Mouse (Mus musculus): ENCODE results near the gene Derl2. TPM values are rescaled to one million over a fixed set of nuclear protein-coding genes. Genes with fewer than 3 reads are reported as not detected.
A peak's percentile ranks its signal among the peaks of the same experiment; 100 is the strongest.

Gene Derl2
- 49.5 and 51.6 TPM in 2 replicates for polyA plus RNA-seq (2014; fragmentation: Nextera tagmentation; extraction: Ambion mirVana)

DNA sequence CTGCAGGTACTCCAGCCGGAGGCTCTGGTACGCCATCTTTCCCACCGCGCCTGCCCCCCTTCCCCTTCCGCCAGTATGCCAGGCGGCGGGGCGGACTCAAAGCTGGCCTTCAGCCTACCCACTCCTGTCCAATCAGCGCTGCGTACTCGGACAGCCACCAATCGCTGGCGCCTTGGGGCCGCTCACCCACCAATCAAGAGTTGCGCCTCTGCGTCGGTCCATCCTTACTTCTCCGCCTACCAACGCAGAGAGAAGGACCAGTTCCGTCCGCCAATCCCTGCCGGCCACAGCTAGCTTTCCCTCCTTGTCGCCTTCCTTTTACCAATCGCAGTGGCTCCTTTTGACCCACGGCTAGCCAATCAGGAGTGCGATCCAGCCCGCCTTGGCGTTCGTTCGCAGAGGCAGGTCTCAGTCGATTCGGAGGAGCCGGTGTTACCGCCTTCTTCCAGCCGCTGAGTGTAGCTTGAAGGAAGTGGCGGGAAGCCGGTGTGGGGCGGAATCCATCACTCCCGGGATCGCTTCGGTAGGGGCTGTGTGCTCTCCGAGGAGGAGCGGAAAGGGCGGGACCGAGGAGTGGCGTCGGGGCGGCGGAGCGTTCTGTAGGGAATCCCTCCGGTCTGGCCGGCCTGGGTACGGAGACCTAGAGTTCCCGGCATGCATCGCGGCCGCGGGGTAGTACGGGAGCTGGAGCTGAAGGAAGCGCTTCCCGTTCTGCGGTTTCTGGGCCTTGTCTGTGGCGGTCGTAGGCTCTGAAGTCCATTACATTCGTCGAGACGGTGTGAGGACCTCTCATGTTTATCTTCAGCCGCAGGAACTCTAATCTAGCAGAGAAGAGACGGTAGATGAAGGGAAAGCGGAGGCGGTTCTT lies at the start of gene Derl2, which contains the start of gene Mis12:
Gene Derl2, minus strand, starts transcription at position 641 of the 868 bp plus-strand sequence.
Gene Mis12, plus strand, starts transcription at position 411 of the 868 bp plus-strand sequence.
- ATAC-seq (replicated peaks; ENCODE audit: low FRiP score) (peak; percentile 99), DNase-seq (ENCODE audit: low spot score) (peak; percentile 95)
- peaks cover 3% of the 10 kb centered on the region; the same call in 1 of the 2 replicates for H3K36me3 ChIP-seq (ENCODE audit: control insufficient read depth, insufficient read depth, low read length)
- H3K9ac ChIP-seq (ENCODE audit: low read depth, low read length) = peak within 1 kb of the TSS; percentile 90
- H3K9me3 ChIP-seq (ENCODE audit: control insufficient read depth, low read length) = no peaks in the 10 kb centered on the region
- H3K27ac ChIP-seq (ENCODE audit: low read depth, low read length) = peak within 1 kb of the TSS; percentile 95
- peaks cover 10% of the 10 kb centered on the region; the same call in 1 of the 2 replicates for H3K4me1 ChIP-seq (replicated peaks; ENCODE audit: control insufficient read depth, insufficient read depth, low read length)
- under 1% methylated on average over 71 of the region's 71 CpGs for WGBS
- peak within 1 kb of the TSS; percentile 90 for H3K4me3 ChIP-seq (ENCODE audit: low read depth, low read length)
- H3K4me2 ChIP-seq = peak within 1 kb of the TSS; percentile 83
- H3K27me3 ChIP-seq (replicated peaks; ENCODE audit: control insufficient read depth, insufficient read depth, low read length) = no peaks in the 10 kb centered on the region

DNA sequence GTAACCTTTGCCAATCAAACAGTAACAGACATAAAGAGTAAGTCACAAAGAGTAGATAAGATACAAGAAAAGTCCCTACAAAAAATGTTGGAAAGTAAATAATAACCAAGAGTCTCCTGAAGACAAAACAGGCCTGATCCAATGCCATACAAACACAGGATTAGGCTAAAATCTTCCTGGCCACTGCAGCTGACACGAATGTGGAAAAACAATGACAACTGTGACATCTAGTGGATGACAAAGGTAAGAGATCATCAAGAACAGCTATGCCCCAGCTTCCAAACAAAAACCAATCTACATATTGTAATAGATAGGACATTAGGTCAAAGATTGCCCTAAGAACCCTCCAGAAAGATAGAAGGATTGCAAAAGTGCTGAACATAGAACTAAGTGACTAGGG lies 32.9 kb upstream of the Derl2 start:
- Histone ChIP-seq H3K4me2 (no peak overlapping the region), H3K27ac (ENCODE audit: low read depth, low read length) (no peak overlapping the region), H3K4me1 (replicated peaks; ENCODE audit: control insufficient read depth, insufficient read depth, low read length) (no peaks in the 10 kb centered on the region), H3K27me3 (replicated peaks; ENCODE audit: control insufficient read depth, insufficient read depth, low read length) (no peaks in the 10 kb centered on the region), H3K9ac (ENCODE audit: low read depth, low read length) (no peak overlapping the region), H3K4me3 (ENCODE audit: low read depth, low read length) (no peak overlapping the region), H3K9me3 (ENCODE audit: control insufficient read depth, low read length) (no peaks in the 10 kb centered on the region), H3K36me3 (ENCODE audit: control insufficient read depth, insufficient read depth, low read length) (no peaks in the 10 kb centered on the region)
- ATAC-seq (replicated peaks; ENCODE audit: low FRiP score) (no peak), DNase-seq (ENCODE audit: low spot score) (no peak)
- 3% methylated on average over 1 of the region's 1 CpGs for WGBS

DNA sequence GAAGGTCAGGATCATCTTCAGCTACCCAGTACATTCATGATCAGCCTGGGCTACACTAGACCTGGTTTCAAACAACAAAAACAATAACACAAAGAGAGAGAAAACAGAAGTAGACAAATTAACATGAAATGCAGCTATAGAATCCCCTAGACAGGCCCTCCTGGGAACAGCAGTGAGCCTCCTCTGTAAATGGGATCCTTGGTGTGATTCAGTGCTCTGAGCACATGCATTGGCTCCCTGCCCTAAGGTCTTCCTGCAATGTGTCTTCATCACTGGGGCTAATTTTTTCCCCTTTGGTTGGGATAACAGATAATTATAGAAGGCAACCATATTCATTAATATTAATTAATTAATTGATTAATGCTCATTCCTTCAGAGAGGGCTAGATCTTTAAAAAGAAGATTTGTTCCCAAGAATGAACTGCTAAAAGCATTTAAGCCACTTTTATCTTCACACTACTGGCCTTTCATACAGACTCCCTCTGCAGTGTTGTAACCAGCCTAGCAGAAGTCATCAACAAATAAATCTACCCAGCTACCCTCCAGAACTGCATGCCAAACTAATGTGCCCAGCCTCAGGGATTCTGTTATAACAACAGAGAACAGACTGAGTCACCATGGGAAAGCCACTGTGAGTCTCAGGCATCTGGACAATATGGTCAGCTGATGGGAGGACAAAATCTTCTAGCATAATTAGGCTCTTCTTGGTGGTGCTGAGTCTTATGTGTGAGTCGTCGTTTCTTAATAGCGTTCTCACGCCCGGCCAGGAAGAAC lies 20.1 kb upstream of the Derl2 start:
- no peak overlapping the region for H3K4me3 ChIP-seq (ENCODE audit: low read depth, low read length)
- no peaks in the 10 kb centered on the region for H3K4me1 ChIP-seq (replicated peaks; ENCODE audit: control insufficient read depth, insufficient read depth, low read length)
- DNase-seq (ENCODE audit: low spot score) (no peak), ATAC-seq (replicated peaks; ENCODE audit: low FRiP score) (no peak)
- no peaks in the 10 kb centered on the region for H3K36me3 ChIP-seq (ENCODE audit: control insufficient read depth, insufficient read depth, low read length)
- 97% methylated on average over 5 of the region's 5 CpGs for WGBS
- H3K9me3 ChIP-seq (ENCODE audit: control insufficient read depth, low read length) = no peaks in the 10 kb centered on the region
- H3K27ac ChIP-seq (ENCODE audit: low read depth, low read length) = no peak overlapping the region
- no peak overlapping the region for H3K4me2 ChIP-seq
- no peaks in the 10 kb centered on the region for H3K27me3 ChIP-seq (replicated peaks; ENCODE audit: control insufficient read depth, insufficient read depth, low read length)
- no peak overlapping the region for H3K9ac ChIP-seq (ENCODE audit: low read depth, low read length)

DNA sequence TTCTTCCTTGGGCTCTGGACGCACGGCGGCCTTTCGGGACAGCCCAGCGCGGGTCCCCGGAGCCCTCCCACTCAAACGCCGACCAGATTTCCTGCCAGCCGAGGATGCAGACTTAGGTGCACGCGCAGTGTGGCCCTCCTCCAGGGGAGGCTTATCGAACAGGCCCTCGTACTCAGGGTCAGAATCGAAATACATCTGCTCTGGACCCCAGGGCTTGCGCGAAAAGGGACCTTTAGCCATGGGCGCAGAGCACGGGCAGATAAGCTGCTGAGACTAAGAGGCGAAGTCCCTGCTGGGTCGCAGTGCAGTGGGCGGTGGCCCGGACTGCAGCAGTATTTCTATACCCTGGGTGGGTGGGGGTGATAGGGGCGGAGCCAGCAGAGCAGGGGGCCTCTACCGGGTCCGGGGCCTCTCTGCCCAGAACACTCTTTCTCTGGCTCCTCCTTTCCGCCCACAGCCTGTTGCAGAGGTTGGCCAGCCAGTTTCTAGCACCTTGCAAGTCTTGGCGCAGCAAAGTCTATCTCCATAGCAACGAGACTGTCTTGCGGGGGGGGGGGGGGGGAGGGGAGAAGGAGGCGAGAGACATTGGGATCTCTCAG lies 13.6 kb upstream of the Derl2 start, which contains the start of gene 6330403K07Rik:
Gene 6330403K07Rik, minus strand, starts transcription at position 351 of the 599 bp plus-strand sequence.
- Histone ChIP-seq H3K9ac (ENCODE audit: low read depth, low read length) (peak within 1 kb of the TSS; percentile 28), H3K27ac (ENCODE audit: low read depth, low read length) (peak within 1 kb of the TSS; percentile 14; the same call in 1 of the 2 replicates), H3K9me3 (ENCODE audit: control insufficient read depth, low read length) (no peaks in the 10 kb centered on the region), H3K4me1 (replicated peaks; ENCODE audit: control insufficient read depth, insufficient read depth, low read length) (no peaks in the 10 kb centered on the region; the same call in 1 of the 2 replicates), H3K27me3 (replicated peaks; ENCODE audit: control insufficient read depth, insufficient read depth, low read length) (peaks cover 7% of the 10 kb centered on the region), H3K4me2 (peak within 1 kb of the TSS; percentile 63), H3K36me3 (ENCODE audit: control insufficient read depth, insufficient read depth, low read length) (no peaks in the 10 kb centered on the region), H3K4me3 (ENCODE audit: low read depth, low read length) (peak within 1 kb of the TSS; percentile 45)
- 3% methylated on average over 30 of the region's 31 CpGs for WGBS
- ATAC-seq (replicated peaks; ENCODE audit: low FRiP score) (peak; percentile 84), DNase-seq (ENCODE audit: low spot score) (peak; percentile 77)

DNA sequence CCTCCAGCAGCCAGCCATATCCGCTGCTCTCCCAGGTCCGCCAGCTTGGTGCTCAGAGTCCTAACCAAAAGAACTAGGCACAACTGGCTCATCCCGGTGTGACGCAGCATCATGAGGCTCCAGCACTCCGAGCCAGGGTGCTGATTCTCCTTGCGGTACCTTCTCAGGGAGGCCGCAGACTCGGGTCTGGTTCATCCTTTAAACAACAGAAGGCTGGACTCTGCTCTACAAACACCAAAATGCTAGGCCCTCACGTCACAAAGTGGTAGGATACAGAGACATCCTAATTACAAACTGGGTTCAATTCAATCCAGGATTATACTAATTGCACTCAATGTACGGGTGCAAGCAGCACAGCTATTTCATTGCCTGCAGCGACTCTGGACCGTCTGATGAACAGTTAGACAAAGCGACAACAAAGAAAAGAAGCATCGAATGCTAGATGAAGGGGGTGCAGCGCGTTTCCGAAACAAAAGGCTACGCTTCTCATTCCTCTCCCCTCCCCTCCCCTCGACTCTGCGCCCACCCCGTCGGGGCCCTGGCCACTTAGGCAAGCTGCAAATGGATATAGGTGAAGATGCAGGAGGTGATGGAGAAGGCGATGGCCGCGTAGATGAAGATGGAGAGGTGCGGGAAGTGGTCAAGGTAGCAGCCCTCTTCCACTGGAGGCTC lies 13.0 kb upstream of the Derl2 start:
- DNase-seq (ENCODE audit: low spot score) = peak; percentile 46
- Histone ChIP-seq H3K27ac (ENCODE audit: low read depth, low read length) (no peak overlapping the region), H3K9ac (ENCODE audit: low read depth, low read length) (peak overlapping the region; percentile 28)

DNA sequence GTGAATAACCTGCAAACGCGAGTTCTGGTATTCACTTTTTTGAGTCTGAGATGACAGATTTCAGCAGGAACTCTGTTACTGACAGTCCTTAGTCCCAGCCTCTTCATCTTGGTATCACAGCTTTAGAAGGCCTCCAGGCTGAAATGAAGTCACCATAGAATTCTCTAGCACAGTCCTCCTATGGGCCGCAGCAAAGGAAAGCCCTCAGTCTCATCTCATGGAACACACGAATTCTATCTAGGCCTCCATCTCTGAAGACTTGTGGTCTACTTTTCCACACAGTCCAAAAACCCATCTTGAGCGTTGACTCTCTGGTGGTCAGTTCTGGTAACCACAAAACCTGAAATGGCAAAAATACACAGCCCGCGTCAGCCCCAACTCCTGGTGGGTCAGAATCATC lies 12.4 kb upstream of the Derl2 start:
- H3K4me1 ChIP-seq (replicated peaks; ENCODE audit: control insufficient read depth, insufficient read depth, low read length) = no peaks in the 10 kb centered on the region; the same call in 1 of the 2 replicates
- H3K9ac ChIP-seq (ENCODE audit: low read depth, low read length) = peak overlapping the region; percentile 28; the same call in 1 of the 2 replicates
- ATAC-seq (replicated peaks; ENCODE audit: low FRiP score) = no peak
- H3K27ac ChIP-seq (ENCODE audit: low read depth, low read length) = no peak overlapping the region
- WGBS = 62% methylated on average over 7 of the region's 7 CpGs
- H3K27me3 ChIP-seq (replicated peaks; ENCODE audit: control insufficient read depth, insufficient read depth, low read length) = peaks cover 7% of the 10 kb centered on the region
- peak overlapping the region; percentile 45 for H3K4me3 ChIP-seq (ENCODE audit: low read depth, low read length)
- no peak for DNase-seq (ENCODE audit: low spot score)
- peaks cover 5% of the 10 kb centered on the region; the same call in 1 of the 2 replicates for H3K36me3 ChIP-seq (ENCODE audit: control insufficient read depth, insufficient read depth, low read length)
- no peaks in the 10 kb centered on the region for H3K9me3 ChIP-seq (ENCODE audit: control insufficient read depth, low read length)
- peak overlapping the region; percentile 63 for H3K4me2 ChIP-seq

More for the DNA sequence above, 13.0 kb upstream of the Derl2 start:
- Histone ChIP-seq H3K4me2 (peak overlapping the region; percentile 63), H3K4me3 (ENCODE audit: low read depth, low read length) (peak overlapping the region; percentile 45), H3K4me1 (replicated peaks; ENCODE audit: control insufficient read depth, insufficient read depth, low read length) (no peaks in the 10 kb centered on the region; the same call in 1 of the 2 replicates), H3K27me3 (replicated peaks; ENCODE audit: control insufficient read depth, insufficient read depth, low read length) (peaks cover 7% of the 10 kb centered on the region), H3K9me3 (ENCODE audit: control insufficient read depth, low read length) (no peaks in the 10 kb centered on the region), H3K36me3 (ENCODE audit: control insufficient read depth, insufficient read depth, low read length) (peaks cover 4% of the 10 kb centered on the region; the same call in 1 of the 2 replicates)
- ATAC-seq (replicated peaks; ENCODE audit: low FRiP score) = no peak
- 16% methylated on average over 26 of the region's 26 CpGs for WGBS

DNA sequence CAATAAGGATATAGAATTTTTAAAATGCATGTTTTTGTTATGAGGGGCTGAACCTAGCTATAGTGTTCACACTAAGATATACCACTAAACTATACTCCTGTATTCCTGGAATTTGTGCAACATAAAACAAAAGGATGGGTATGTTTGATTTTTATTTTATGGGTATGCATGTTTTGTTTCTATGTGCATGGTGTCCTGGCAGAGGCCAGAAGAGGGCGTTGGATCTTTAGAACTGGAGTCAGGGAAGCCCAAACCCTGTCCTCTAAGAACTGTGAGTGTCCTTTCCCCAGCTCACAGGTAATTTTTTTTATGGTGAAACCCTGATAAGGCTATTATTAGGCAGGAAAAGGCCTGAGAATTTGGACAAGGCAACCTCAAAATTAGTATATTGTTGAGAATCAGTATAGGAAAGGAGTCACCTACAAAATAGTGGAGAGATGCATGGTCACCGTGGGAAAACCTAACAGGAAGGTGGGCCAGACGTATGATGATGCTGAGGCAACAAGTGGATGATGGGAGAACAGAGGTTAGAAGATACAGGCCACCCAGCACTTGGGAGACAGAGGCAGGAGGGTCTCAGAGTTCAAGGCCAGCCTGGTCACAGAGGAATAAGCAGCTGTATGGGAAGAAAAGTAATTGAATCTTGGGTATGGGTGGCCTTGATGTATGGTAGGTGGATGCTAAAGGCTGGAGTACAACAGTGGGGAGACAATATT lies 9.9 kb upstream of the Derl2 start:
- 77% methylated on average over 3 of the region's 3 CpGs for WGBS
- Histone ChIP-seq H3K4me3 (ENCODE audit: low read depth, low read length) (no peak overlapping the region), H3K4me2 (no peak overlapping the region), H3K4me1 (replicated peaks; ENCODE audit: control insufficient read depth, insufficient read depth, low read length) (no peaks in the 10 kb centered on the region; the same call in 1 of the 2 replicates), H3K27me3 (replicated peaks; ENCODE audit: control insufficient read depth, insufficient read depth, low read length) (peaks cover 7% of the 10 kb centered on the region), H3K27ac (ENCODE audit: low read depth, low read length) (no peak overlapping the region), H3K36me3 (ENCODE audit: control insufficient read depth, insufficient read depth, low read length) (peaks cover 17% of the 10 kb centered on the region), H3K9me3 (ENCODE audit: control insufficient read depth, low read length) (no peaks in the 10 kb centered on the region), H3K9ac (ENCODE audit: low read depth, low read length) (no peak overlapping the region)
- DNase-seq (ENCODE audit: low spot score) (no peak), ATAC-seq (replicated peaks; ENCODE audit: low FRiP score) (no peak)
